Mouse (Mus musculus): ENCODE data around the gene Gm10644.

DNA sequence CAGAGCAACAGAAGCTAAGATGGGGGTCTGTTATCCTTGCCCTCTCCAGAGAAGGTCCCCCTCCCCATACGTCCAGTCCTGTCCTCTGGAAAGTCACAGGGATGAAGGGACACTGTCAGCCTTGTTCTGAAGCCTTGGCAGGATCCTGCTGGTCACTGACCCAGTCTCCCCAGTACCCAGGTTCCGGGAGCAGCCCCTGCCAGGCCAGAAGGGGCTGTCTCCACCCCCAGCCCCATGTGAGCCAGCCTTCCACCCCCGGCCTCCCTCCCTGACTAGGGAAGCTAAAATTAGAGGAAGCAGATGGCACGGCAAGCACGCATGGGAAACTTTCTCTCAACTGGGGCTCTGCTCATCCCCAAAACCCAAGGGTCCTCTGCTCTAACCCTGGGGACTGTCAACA, 39.0 kb downstream of the Gm10644 start:
- no peak for TF ChIP-seq CTCF (IDR thresholded peaks at IDR 0.05; ENCODE audit: borderline replicate concordance, extremely low read depth, insufficient read depth, insufficient read length)
- no peak for TF ChIP-seq POLR2A (IDR thresholded peaks at IDR 0.05; ENCODE audit: borderline replicate concordance, extremely low read depth, insufficient read depth, insufficient read length, poor library complexity, severe bottlenecking)
